Mouse (Mus musculus): ENCODE measurements around the gene Rhoq. TPM values are rescaled to one million over a fixed set of nuclear protein-coding genes. Genes with fewer than 3 reads are reported as not detected.
A peak's percentile ranks its signal among the peaks of the same experiment; 100 is the strongest.

Gene Rhoq
- polyA plus RNA-seq, 1 experiment from 2014 or later, result 19.8 TPM

GRCm38 (mm10) chr17:86937497-86938155 is 25.3 kb upstream of the Rhoq start:
- H3K27me3 ChIP-seq, result peaks cover 8% of the 10 kb centered on the region; the same call in 1 of the 2 replicates
- peak overlapping the region; percentile 64 for H3K4me2 ChIP-seq
- peaks cover 16% of the 10 kb centered on the region for H3K4me1 ChIP-seq (replicated peaks)
- H3K9me3 ChIP-seq (replicated peaks), result no peaks in the 10 kb centered on the region
- WGBS, result 5% methylated on average over 20 of the region's 20 CpGs
- ATAC-seq (replicated peaks; ENCODE audit: insufficient number of reproducible peaks, insufficient read depth, low FRiP score, low read depth), result peak; percentile 91
- peak overlapping the region; percentile 11; the same call in 1 of the 2 replicates for H3K9ac ChIP-seq
- no peaks in the 10 kb centered on the region for H3K36me3 ChIP-seq
- peak overlapping the region; percentile 37 for H3K4me3 ChIP-seq
- peak overlapping the region; percentile 64 for H3K27ac ChIP-seq

GRCm38 (mm10) chr17:86938683-86939082 is 24.2 kb upstream of the Rhoq start:
- no peaks in the 10 kb centered on the region for H3K36me3 ChIP-seq
- H3K27ac ChIP-seq, result no peak overlapping the region
- WGBS, result 69% methylated on average over 7 of the region's 7 CpGs
- ATAC-seq (replicated peaks; ENCODE audit: insufficient number of reproducible peaks, insufficient read depth, low FRiP score, low read depth), result no peak
- H3K27me3 ChIP-seq, result no peaks in the 10 kb centered on the region
- H3K9me3 ChIP-seq (replicated peaks), result no peaks in the 10 kb centered on the region
- peaks cover 16% of the 10 kb centered on the region for H3K4me1 ChIP-seq (replicated peaks)
- H3K9ac ChIP-seq, result no peak overlapping the region
- H3K4me3 ChIP-seq, result no peak overlapping the region
- no peak overlapping the region for H3K4me2 ChIP-seq

GRCm38 (mm10) chr17:86942112-86942511 is 20.8 kb upstream of the Rhoq start:
- no peak for ATAC-seq (replicated peaks; ENCODE audit: insufficient number of reproducible peaks, insufficient read depth, low FRiP score, low read depth)
- Histone ChIP-seq H3K4me1 (replicated peaks) (peaks cover 15% of the 10 kb centered on the region), H3K9ac (no peak overlapping the region), H3K27ac (no peak overlapping the region), H3K4me2 (no peak overlapping the region), H3K9me3 (replicated peaks) (no peaks in the 10 kb centered on the region), H3K4me3 (no peak overlapping the region), H3K36me3 (no peaks in the 10 kb centered on the region), H3K27me3 (no peaks in the 10 kb centered on the region)
- WGBS, result 63% methylated on average over 6 of the region's 6 CpGs

DNA sequence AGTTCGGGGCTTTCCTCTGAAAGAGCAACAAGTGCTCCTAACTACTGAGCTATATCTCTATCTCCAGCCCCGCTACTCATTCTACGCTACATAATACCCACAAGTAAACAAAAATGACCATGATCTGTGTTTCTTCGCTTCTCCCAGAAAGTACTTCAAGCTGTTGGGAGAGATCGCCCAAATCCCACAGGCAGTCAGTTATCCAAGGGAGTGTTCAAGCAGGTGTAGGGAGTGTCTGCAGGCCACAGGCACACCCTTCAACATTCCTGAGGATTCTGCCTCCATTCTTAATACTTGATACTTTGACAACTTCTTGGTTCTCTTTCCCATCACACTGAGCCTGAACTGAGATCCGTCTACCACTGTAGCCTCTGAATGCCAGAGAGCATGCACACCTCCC is 19.7 kb upstream of the Rhoq start:
- Histone ChIP-seq H3K4me3 (no peak overlapping the region), H3K4me1 (replicated peaks) (peaks cover 8% of the 10 kb centered on the region), H3K4me2 (no peak overlapping the region), H3K36me3 (no peaks in the 10 kb centered on the region), H3K27me3 (no peaks in the 10 kb centered on the region), H3K9ac (no peak overlapping the region), H3K27ac (no peak overlapping the region), H3K9me3 (replicated peaks) (no peaks in the 10 kb centered on the region)
- 84% methylated on average over 6 of the region's 6 CpGs for WGBS
- ATAC-seq (replicated peaks; ENCODE audit: insufficient number of reproducible peaks, insufficient read depth, low FRiP score, low read depth), result no peak

- ATAC-seq (replicated peaks; ENCODE audit: insufficient number of reproducible peaks, insufficient read depth, low FRiP score, low read depth), result no peak
- Histone ChIP-seq H3K4me2 (no peak overlapping the region), H3K9me3 (replicated peaks) (no peaks in the 10 kb centered on the region), H3K9ac (no peak overlapping the region), H3K27me3 (no peaks in the 10 kb centered on the region), H3K4me1 (replicated peaks) (0 out of 2 replicates have a peak, but pooled peaks cover 5% of the 10 kb centered on the region), H3K4me3 (no peak overlapping the region), H3K27ac (no peak overlapping the region), H3K36me3 (no peaks in the 10 kb centered on the region)
- WGBS, result 61% methylated on average over 4 of the region's 4 CpGs
Measured at GRCm38 (mm10) chr17:86946078-86946477, 16.8 kb upstream of the Rhoq start.

GRCm38 (mm10) chr17:86947840-86948796 is 14.8 kb upstream of the Rhoq start, which contains the start of gene Atp6v1e2:
Atp6v1e2 (minus strand) TSS chr17:86947897.
- Histone ChIP-seq H3K27me3 (no peaks in the 10 kb centered on the region), H3K27ac (no peak within 1 kb of the TSS; the same call in 1 of the 2 replicates), H3K4me1 (replicated peaks) (no peaks in the 10 kb centered on the region), H3K9ac (no peak within 1 kb of the TSS), H3K4me2 (no peak within 1 kb of the TSS), H3K4me3 (no peak within 1 kb of the TSS), H3K9me3 (replicated peaks) (no peaks in the 10 kb centered on the region), H3K36me3 (no peaks in the 10 kb centered on the region)
- WGBS, result 81% methylated on average over 28 of the region's 28 CpGs
- ATAC-seq (replicated peaks; ENCODE audit: insufficient number of reproducible peaks, insufficient read depth, low FRiP score, low read depth), result no peak

GRCm38 (mm10) chr17:86948801-86949200 is 14.1 kb upstream of the Rhoq start:
- Histone ChIP-seq H3K4me1 (replicated peaks) (no peaks in the 10 kb centered on the region), H3K4me3 (no peak overlapping the region), H3K9me3 (replicated peaks) (no peaks in the 10 kb centered on the region), H3K9ac (no peak overlapping the region), H3K36me3 (no peaks in the 10 kb centered on the region), H3K27me3 (no peaks in the 10 kb centered on the region), H3K27ac (no peak overlapping the region), H3K4me2 (no peak overlapping the region)
- ATAC-seq (replicated peaks; ENCODE audit: insufficient number of reproducible peaks, insufficient read depth, low FRiP score, low read depth), result no peak
- 65% methylated on average over 6 of the region's 6 CpGs for WGBS

DNA sequence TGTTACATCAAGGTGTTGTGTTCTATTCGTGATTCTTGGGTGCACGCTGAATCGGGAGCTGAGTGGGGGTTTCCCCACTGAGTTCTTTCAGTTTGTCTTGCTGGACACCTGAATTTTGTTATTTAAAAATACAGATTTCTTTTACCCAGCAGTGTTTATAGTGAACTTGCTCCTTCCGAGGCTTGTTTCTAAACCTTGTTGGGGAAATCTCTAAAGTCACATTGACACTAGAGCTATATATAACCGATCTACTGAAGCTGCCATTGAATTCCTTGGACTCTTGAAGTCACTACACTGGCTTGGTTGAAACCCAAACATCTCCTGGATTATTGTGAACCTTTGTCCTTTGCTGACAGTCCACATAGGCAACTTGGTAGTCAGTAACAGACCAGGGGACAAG is 5.6 kb upstream of the Rhoq start:
- H3K4me2 ChIP-seq, result no peak overlapping the region; the same call in 1 of the 2 replicates
- no peaks in the 10 kb centered on the region for H3K9me3 ChIP-seq (replicated peaks)
- no peaks in the 10 kb centered on the region for H3K27me3 ChIP-seq
- no peak overlapping the region for H3K4me3 ChIP-seq
- ATAC-seq (replicated peaks; ENCODE audit: insufficient number of reproducible peaks, insufficient read depth, low FRiP score, low read depth), result no peak
- H3K36me3 ChIP-seq, result no peaks in the 10 kb centered on the region
- 75% methylated on average over 5 of the region's 5 CpGs for WGBS
- H3K4me1 ChIP-seq (replicated peaks), result peaks cover 48% of the 10 kb centered on the region
- H3K9ac ChIP-seq, result no peak overlapping the region
- 0 out of 2 replicates have a peak overlapping the region, but pooled peaks have one; percentile 43 for H3K27ac ChIP-seq

DNA sequence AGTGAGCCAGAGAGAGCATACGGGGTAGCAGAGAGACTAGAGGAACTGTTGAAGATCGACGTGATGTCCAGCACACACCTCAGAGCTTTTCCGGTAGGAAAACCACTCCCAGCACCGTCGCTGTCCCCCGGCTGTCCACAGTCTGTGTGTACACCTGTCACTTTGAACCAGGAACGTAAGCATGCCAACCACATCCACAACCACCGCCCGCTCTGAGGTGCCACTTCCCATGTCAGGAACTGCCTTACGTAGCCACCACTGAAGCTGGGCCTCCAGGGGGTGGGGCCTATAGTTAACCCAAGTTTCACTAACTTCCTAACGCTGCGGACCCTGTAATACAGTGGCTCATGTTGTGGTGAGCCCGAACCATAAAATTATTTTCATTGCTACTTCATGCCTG is 4.9 kb upstream of the Rhoq start:
- no peak for ATAC-seq (replicated peaks; ENCODE audit: insufficient number of reproducible peaks, insufficient read depth, low FRiP score, low read depth)
- no peaks in the 10 kb centered on the region for H3K36me3 ChIP-seq
- H3K9me3 ChIP-seq (replicated peaks), result no peaks in the 10 kb centered on the region
- no peaks in the 10 kb centered on the region for H3K27me3 ChIP-seq
- H3K4me3 ChIP-seq, result peak overlapping the region; percentile 12
- peak overlapping the region; percentile 43 for H3K27ac ChIP-seq
- no peak overlapping the region for H3K9ac ChIP-seq
- 62% methylated on average over 14 of the region's 14 CpGs for WGBS
- peak overlapping the region; percentile 40 for H3K4me2 ChIP-seq
- peaks cover 48% of the 10 kb centered on the region for H3K4me1 ChIP-seq (replicated peaks)

DNA sequence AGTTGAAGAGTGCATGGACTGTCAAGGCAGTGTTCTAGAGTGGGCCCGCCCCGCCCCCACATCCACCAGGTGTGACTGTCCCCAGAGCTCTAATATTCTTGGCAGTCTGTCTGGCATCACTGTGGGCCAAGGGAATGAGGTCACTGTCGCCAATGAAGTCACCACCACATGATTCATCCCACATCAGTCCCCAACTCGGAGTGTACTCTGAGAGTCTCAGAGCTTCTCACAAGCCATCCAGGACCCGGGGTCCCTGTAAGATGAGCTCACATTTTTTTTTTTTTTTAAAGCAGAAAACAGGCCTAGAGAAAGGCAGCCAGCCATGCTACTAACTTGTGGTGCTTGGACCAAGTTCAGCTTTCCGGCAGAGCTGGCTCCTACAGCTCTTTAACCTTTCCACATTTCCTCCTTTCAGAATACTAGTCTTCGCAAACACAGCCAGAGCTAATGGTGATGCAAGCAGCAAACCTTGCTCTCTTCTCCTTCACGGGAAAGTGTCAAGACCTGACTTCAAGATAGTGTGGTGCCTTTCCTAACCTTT is 1.5 kb upstream of the Rhoq start:
- WGBS, result 48% methylated on average over 8 of the region's 8 CpGs
- Histone ChIP-seq H3K9ac (no peak overlapping the region), H3K4me1 (replicated peaks) (peaks cover 67% of the 10 kb centered on the region), H3K36me3 (no peaks in the 10 kb centered on the region), H3K4me3 (peak overlapping the region; percentile 84), H3K27ac (peak overlapping the region; percentile 97), H3K27me3 (no peaks in the 10 kb centered on the region), H3K4me2 (peak overlapping the region; percentile 69), H3K9me3 (replicated peaks) (no peaks in the 10 kb centered on the region)
- no peak for ATAC-seq (replicated peaks; ENCODE audit: insufficient number of reproducible peaks, insufficient read depth, low FRiP score, low read depth)

DNA sequence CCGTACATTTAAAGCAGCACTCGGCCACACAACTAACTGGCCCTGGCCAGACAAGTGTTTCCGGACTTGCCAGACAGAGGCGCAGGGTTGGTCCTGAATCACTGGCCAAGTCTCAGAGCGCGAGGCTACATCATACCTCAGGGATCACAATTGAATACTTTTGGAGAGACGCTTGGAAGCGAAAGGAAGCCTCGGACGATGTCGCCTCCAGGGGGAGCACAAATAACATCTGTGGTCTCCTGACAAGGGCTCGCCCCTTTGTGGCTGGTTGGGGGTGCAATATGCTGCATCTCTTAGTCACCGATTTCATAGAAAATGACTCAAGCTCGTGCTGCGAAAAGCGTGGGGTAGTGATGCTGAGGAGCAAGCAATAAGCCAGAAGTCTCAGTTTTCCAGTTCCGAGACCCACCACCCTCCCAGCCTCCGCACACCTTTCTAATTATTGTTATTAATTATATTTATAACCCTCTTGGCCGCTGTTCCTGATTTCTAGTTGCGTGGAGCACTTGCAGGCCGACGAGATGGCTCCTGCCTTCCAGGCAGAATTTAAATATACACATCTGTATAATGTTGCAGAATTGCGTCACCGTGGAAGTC is 487 bp upstream of the Rhoq start:
- ATAC-seq (replicated peaks; ENCODE audit: insufficient number of reproducible peaks, insufficient read depth, low FRiP score, low read depth), result peak; percentile 37
- Histone ChIP-seq H3K27me3 (no peaks in the 10 kb centered on the region), H3K4me3 (peak overlapping the region; percentile 84), H3K9me3 (replicated peaks) (no peaks in the 10 kb centered on the region), H3K27ac (peak overlapping the region; percentile 97), H3K4me2 (peak overlapping the region; percentile 69), H3K4me1 (replicated peaks) (peaks cover 73% of the 10 kb centered on the region), H3K9ac (peak overlapping the region; percentile 98), H3K36me3 (no peaks in the 10 kb centered on the region)
- WGBS, result under 1% methylated on average over 24 of the region's 24 CpGs

Measured in heart, embryonic 15.5 days (tissue).